In the genomic region with DNA sequence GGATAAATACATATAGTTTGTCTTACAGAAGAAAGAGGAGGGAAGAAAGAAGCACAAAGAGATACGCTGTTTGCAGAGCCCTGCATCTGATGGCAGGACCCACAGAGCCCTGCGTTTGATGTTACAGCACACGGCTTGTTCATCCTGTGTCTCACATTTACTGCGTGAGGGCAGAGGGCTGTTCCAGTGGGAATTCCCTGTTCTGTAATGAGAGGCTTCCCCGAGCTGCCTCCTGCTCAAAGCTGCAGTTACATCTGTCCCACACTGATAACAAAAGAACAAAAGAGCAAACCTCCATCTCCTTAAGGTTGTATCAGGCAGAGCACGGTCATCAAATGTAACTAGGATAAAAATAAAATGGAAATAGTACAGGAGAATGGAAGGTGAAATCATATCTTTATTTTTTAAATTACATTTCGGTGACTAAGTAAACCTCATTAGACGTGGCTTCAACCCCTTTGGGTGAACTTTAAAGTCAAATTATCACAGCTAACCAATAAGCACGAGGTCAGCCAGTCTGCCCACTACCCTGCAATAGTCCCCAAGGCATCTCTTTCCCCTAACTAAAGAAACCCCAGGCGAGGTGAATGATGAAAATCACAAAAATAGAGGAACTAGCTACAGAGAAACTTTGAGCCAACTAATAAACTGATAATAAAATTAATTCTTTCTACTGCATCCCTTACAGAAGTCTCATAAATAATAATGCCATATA, we compare ENCODE assay signal across 16 mouse cellular contexts.
A peak's percentile ranks its signal among the peaks of the same experiment; 100 is the strongest.
DNase-seq lines count a peak whose midpoint lies in the region; ATAC-seq and TF ChIP-seq lines count a peak whose summit lies in the region.
"Had no signal": no experiment of that assay in that cellular context is flagged by ENCODE, and none has a peak within 500 bp of the region (broad histone marks: within the 10 kb centered on the region; RNA-seq: fewer than 3 reads in every experiment).

No protein-coding gene starts in this region.

- H3K27ac ChIP-seq in hindbrain, embryonic 10.5 days, result peak overlapping the region; percentile 66
- no peak overlapping the region for H3K27ac ChIP-seq in hindbrain, postnatal 0 days
- H3K27ac ChIP-seq in forebrain, postnatal 0 days (ENCODE audit: low read depth, low read length), result no peak overlapping the region
- H3K27ac ChIP-seq in midbrain, embryonic 12.5 days (replicated peaks), result peak overlapping the region; percentile 69
- H3K27ac ChIP-seq: embryonic facial prominence, embryonic 13.5 days; layer of hippocampus, adult 2 months; liver, embryonic 13.5 days had no signal

- no peak for ATAC-seq in hindbrain, postnatal 0 days
- peak; percentile 23; the same call in 1 of the 2 replicates for ATAC-seq in forebrain, postnatal 0 days
- peak; percentile 92 for ATAC-seq in midbrain, embryonic 12.5 days (ENCODE audit: low FRiP score, low read depth)
- no peak for ATAC-seq in granulocyte monocyte progenitor cell, adult 5-6 weeks (replicated peaks; ENCODE audit: poor library complexity, severe bottlenecking)
- ATAC-seq: lung, postnatal 0 days had no signal

- no peak for TF ChIP-seq CTCF in hindbrain, postnatal 0 days (IDR thresholded peaks at IDR 0.05; ENCODE audit: low read depth)
- no peak for TF ChIP-seq CTCF in forebrain, postnatal 0 days (IDR thresholded peaks at IDR 0.05; ENCODE audit: low read depth)

- peak; percentile 32 for DNase-seq in hindbrain, embryonic 10.5 days (ENCODE audit: low spot score)
- no peak for DNase-seq in hindbrain, postnatal 0 days (ENCODE audit: low spot score)
- DNase-seq in forebrain, postnatal 0 days, result no peak
- DNase-seq in testis, postnatal 10 days (ENCODE audit: low spot score), result no peak
- no peak for DNase-seq in thymus, postnatal 4 days
- no peak for DNase-seq in layer of hippocampus, postnatal 14 days (ENCODE audit: low spot score in 2 of 2)
- DNase-seq: cerebellum, adult 9-10 months; left cerebral cortex, postnatal 4 days; liver, embryonic 13.5 days; thymus, postnatal 14 days had no signal

- no peaks in the 10 kb centered on the region for H3K9me3 ChIP-seq in hindbrain, embryonic 10.5 days
- no peaks in the 10 kb centered on the region for H3K9me3 ChIP-seq in hindbrain, postnatal 0 days (ENCODE audit: low read length)
- H3K9me3 ChIP-seq in forebrain, postnatal 0 days (ENCODE audit: low read length), result no peaks in the 10 kb centered on the region
- H3K9me3 ChIP-seq in midbrain, embryonic 12.5 days, result no peaks in the 10 kb centered on the region
- H3K9me3 ChIP-seq: embryonic facial prominence, embryonic 13.5 days; liver, embryonic 13.5 days had no signal

- H3K4me2 ChIP-seq in hindbrain, postnatal 0 days (ENCODE audit: low read depth, low read length), result no peak overlapping the region
- H3K4me2 ChIP-seq in forebrain, postnatal 0 days (ENCODE audit: low read depth), result no peak overlapping the region
- 0 out of 2 replicates have a peak overlapping the region, but pooled peaks have one; percentile 11 for H3K4me2 ChIP-seq in midbrain, embryonic 12.5 days (replicated peaks)
- H3K4me2 ChIP-seq: embryonic facial prominence, embryonic 13.5 days; liver, embryonic 13.5 days had no signal

- peaks cover 27% of the 10 kb centered on the region for H3K4me1 ChIP-seq in hindbrain, embryonic 10.5 days (replicated peaks)
- no peaks in the 10 kb centered on the region for H3K4me1 ChIP-seq in hindbrain, postnatal 0 days (ENCODE audit: insufficient read depth, low read length)
- no peaks in the 10 kb centered on the region; the same call in 1 of the 2 replicates for H3K4me1 ChIP-seq in forebrain, postnatal 0 days (ENCODE audit: insufficient read depth)
- H3K4me1 ChIP-seq in midbrain, embryonic 12.5 days, result peaks cover 14% of the 10 kb centered on the region
- H3K4me1 ChIP-seq: liver, embryonic 13.5 days; megakaryocyte, embryonic 14.5 days had no signal

- no peak overlapping the region for H3K4me3 ChIP-seq in hindbrain, embryonic 10.5 days
- H3K4me3 ChIP-seq in hindbrain, postnatal 0 days (ENCODE audit: low read length), result no peak overlapping the region
- H3K4me3 ChIP-seq in forebrain, postnatal 0 days (ENCODE audit: low read depth, low read length), result no peak overlapping the region
- H3K4me3 ChIP-seq in midbrain, embryonic 12.5 days, result no peak overlapping the region
- H3K4me3 ChIP-seq: embryonic facial prominence, embryonic 13.5 days; layer of hippocampus, adult 2 months; liver, embryonic 13.5 days; megakaryocyte, embryonic 14.5 days had no signal

- no peaks in the 10 kb centered on the region for H3K36me3 ChIP-seq in hindbrain, embryonic 10.5 days
- no peaks in the 10 kb centered on the region for H3K36me3 ChIP-seq in hindbrain, postnatal 0 days (ENCODE audit: insufficient read depth, low read length)
- no peaks in the 10 kb centered on the region; the same call in 1 of the 2 replicates for H3K36me3 ChIP-seq in forebrain, postnatal 0 days (ENCODE audit: insufficient read depth)
- no peaks in the 10 kb centered on the region for H3K36me3 ChIP-seq in midbrain, embryonic 12.5 days
- H3K36me3 ChIP-seq: embryonic facial prominence, embryonic 13.5 days; liver, embryonic 13.5 days had no signal

- H3K27me3 ChIP-seq in hindbrain, embryonic 10.5 days (ENCODE audit: insufficient read depth, poor library complexity, severe bottlenecking), result no peaks in the 10 kb centered on the region
- H3K27me3 ChIP-seq in hindbrain, postnatal 0 days (ENCODE audit: insufficient read depth, low read length), result no peaks in the 10 kb centered on the region
- H3K27me3 ChIP-seq in forebrain, postnatal 0 days (ENCODE audit: insufficient read depth, low read length), result no peaks in the 10 kb centered on the region
- no peaks in the 10 kb centered on the region for H3K27me3 ChIP-seq in midbrain, embryonic 12.5 days
- H3K27me3 ChIP-seq: embryonic facial prominence, embryonic 13.5 days; liver, embryonic 13.5 days; megakaryocyte, embryonic 14.5 days had no signal

- no peak overlapping the region for H3K9ac ChIP-seq in hindbrain, postnatal 0 days (replicated peaks; ENCODE audit: low read length)
- H3K9ac ChIP-seq in forebrain, postnatal 0 days, result no peak overlapping the region
- no peak overlapping the region for H3K9ac ChIP-seq in midbrain, embryonic 12.5 days (replicated peaks)
- H3K9ac ChIP-seq: embryonic facial prominence, embryonic 13.5 days; liver, embryonic 13.5 days had no signal

- WGBS in hindbrain, embryonic 10.5 days, result 41% methylated on average over 10 of the region's 10 CpGs
- 44% methylated on average over 10 of the region's 10 CpGs for WGBS in hindbrain, postnatal 0 days
- 51% methylated on average over 10 of the region's 10 CpGs for WGBS in forebrain, postnatal 0 days
- WGBS in midbrain, embryonic 12.5 days, result 35% methylated on average over 10 of the region's 10 CpGs

Comparison
In these comparisons a context has a peak if more than half of its experiments do, and no peak if none do; other contexts are left out.
1. H3K27ac ChIP-seq: peak in hindbrain, embryonic 10.5 days (single experiment) and midbrain, embryonic 12.5 days (single experiment); none in hindbrain, postnatal 0 days (single experiment) and forebrain, postnatal 0 days (single experiment).
2. ATAC-seq: peak in forebrain, postnatal 0 days (single experiment) and midbrain, embryonic 12.5 days (single experiment); none in hindbrain, postnatal 0 days (single experiment) and granulocyte monocyte progenitor cell, adult 5-6 weeks (single experiment).